Mouse (Mus musculus): ENCODE measurements around the gene Glmn. TPM values are rescaled to one million over a fixed set of nuclear protein-coding genes. Genes with fewer than 3 reads are reported as not detected.
A peak's percentile ranks its signal among the peaks of the same experiment; 100 is the strongest.

Glmn gene
- total RNA-seq, 2 experiments from 2014 or later: 11.4 to 13.2 TPM

- DNase-seq: no peak
These were observed 82.2 kb downstream of the Glmn start for GRCm38 (mm10) chr5:107515453-107515852.

GRCm38 (mm10) chr5:107513583-107513982 lies 84.1 kb downstream of the Glmn start:
- DNase-seq: peak; percentile 50

- DNase-seq: no peak
These were observed 86.4 kb downstream of the Glmn start for GRCm38 (mm10) chr5:107511326-107511725.

- no peak for DNase-seq
These were observed 87.2 kb downstream of the Glmn start for GRCm38 (mm10) chr5:107510503-107510902.

- DNase-seq: no peak
These were observed 90.4 kb downstream of the Glmn start, which contains the start of gene Gm42669 for GRCm38 (mm10) chr5:107507321-107507720. Gene Gm42669, plus strand, starts transcription at chr5:107507621.

- no peak for DNase-seq
These were observed 96.9 kb downstream of the Glmn start for GRCm38 (mm10) chr5:107500741-107501140.

- no peak for DNase-seq
These were observed 97.7 kb downstream of the Glmn start for GRCm38 (mm10) chr5:107499891-107500535.

Other genes with a start within 250 kb of the Glmn start
- gene Ephx4, start 195.2 kb downstream of the Glmn start, total RNA-seq (2021): under 1 TPM; 0.36 to 0.62 TPM
- gene Lpcat2b, start 166.3 kb downstream of the Glmn start, total RNA-seq (2021): not detected
- gene Btbd8, start 159.9 kb downstream of the Glmn start, total RNA-seq (2021): 1 to 10 TPM; 6.3 to 6.8 TPM
- gene Gm42669, start 90.3 kb downstream of the Glmn start, total RNA-seq (2021): under 1 TPM in 1 of 2 experiments, not detected in 1; 0.10 TPM
- not detected for gene 1700028K03Rik, start 63.2 kb downstream of the Glmn start, total RNA-seq (2021)
- 10 to 100 TPM in 1 of 2 experiments, 1 to 10 TPM in 1; 7.8 to 11.2 TPM for gene Rpap2, start 515 bp downstream of the Glmn start, total RNA-seq (2021)
- gene Gfi1, start 128.1 kb upstream of the Glmn start, total RNA-seq (2021): under 1 TPM in 1 of 2 experiments, not detected in 1; 0.14 TPM
- not detected for gene Ube2d2b, start 232.2 kb upstream of the Glmn start, total RNA-seq (2021)